ENCODE assay signal across 7 mouse cellular contexts in genomic region chr19:57007291-57007690, GRCm38 (mm10). TPM values are rescaled to one million over a fixed set of nuclear protein-coding genes. Genes with fewer than 3 reads are reported as not detected.
DNase-seq lines count a peak whose midpoint lies in the region; ATAC-seq and TF ChIP-seq lines count a peak whose summit lies in the region.

No protein-coding gene starts in this region.

- no peak for DNase-seq in CH12.LX (ENCODE audit: extremely low read depth)
- peak; percentile 75 for DNase-seq in adrenal gland, postnatal 10 days
- DNase-seq in forebrain, embryonic 11.5 days (ENCODE audit: low spot score) = no peak
- no peak for DNase-seq in limb, embryonic 14.5 days (ENCODE audit: low spot score)

- no peak for TF ChIP-seq EP300 in CH12.LX (IDR thresholded peaks at IDR 0.05; ENCODE audit: low read length)

- TF ChIP-seq POLR2A in CH12.LX (IDR thresholded peaks at IDR 0.05; ENCODE audit: low read depth, low read length) = no peak
- TF ChIP-seq POLR2A in limb, embryonic 14.5 days (IDR thresholded peaks at IDR 0.05; ENCODE audit: borderline replicate concordance, extremely low read depth, insufficient read depth, insufficient read length) = no peak

- H3K9me3 ChIP-seq in CH12.LX (replicated peaks; ENCODE audit: low read length) = no peaks in the 10 kb centered on the region
- no peaks in the 10 kb centered on the region for H3K9me3 ChIP-seq in forebrain, embryonic 11.5 days (ENCODE audit: control insufficient read depth, low read length)
- no peaks in the 10 kb centered on the region for H3K9me3 ChIP-seq in hindbrain, embryonic 13.5 days
- H3K9me3 ChIP-seq in limb, embryonic 14.5 days (ENCODE audit: control insufficient read depth, low read length) = no peaks in the 10 kb centered on the region
- no peaks in the 10 kb centered on the region for H3K9me3 ChIP-seq in neural tube, embryonic 13.5 days

- TF ChIP-seq RAD21 in CH12.LX (IDR thresholded peaks at IDR 0.05; ENCODE audit: low read depth, low read length) = no peak

- no peak for ATAC-seq in forebrain, embryonic 11.5 days (replicated peaks; ENCODE audit: low FRiP score)
- no peak for ATAC-seq in hindbrain, embryonic 13.5 days (ENCODE audit: low FRiP score)
- ATAC-seq in limb, embryonic 14.5 days (ENCODE audit: low FRiP score, low read depth) = no peak
- no peak for ATAC-seq in neural tube, embryonic 13.5 days (ENCODE audit: low read depth)
- ATAC-seq in erythroblast, adult 5-6 weeks (replicated peaks; ENCODE audit: low FRiP score, poor library complexity, severe bottlenecking) = no peak

- dilution Hi-C loops in CH12.LX (cut with MboI; ENCODE audit: extremely low pct_ligation_motif_present, extremely low pct_unique_long_range_greater_than_20kb, low sequenced_read_pairs) = no loop called here

- no peak overlapping the region for H3K27ac ChIP-seq in CH12.LX (ENCODE audit: insufficient read depth, low read depth)
- H3K27ac ChIP-seq in forebrain, embryonic 11.5 days (ENCODE audit: low read depth, low read length) = no peak overlapping the region
- H3K27ac ChIP-seq in hindbrain, embryonic 13.5 days = no peak overlapping the region
- H3K27ac ChIP-seq in limb, embryonic 14.5 days (replicated peaks; ENCODE audit: low read depth, low read length) = no peak overlapping the region
- H3K27ac ChIP-seq in neural tube, embryonic 13.5 days (replicated peaks) = 0 out of 2 replicates have a peak overlapping the region, but pooled peaks have one; percentile 7

- no peaks in the 10 kb centered on the region for H3K36me3 ChIP-seq in CH12.LX (replicated peaks in 1 of 2; ENCODE audit: control insufficient read depth in 1 of 2, insufficient read depth in 1 of 2, low read length in 1 of 2)
- no peaks in the 10 kb centered on the region for H3K36me3 ChIP-seq in forebrain, embryonic 11.5 days (ENCODE audit: control insufficient read depth, insufficient read depth, low read length)
- H3K36me3 ChIP-seq in hindbrain, embryonic 13.5 days = no peaks in the 10 kb centered on the region
- H3K36me3 ChIP-seq in limb, embryonic 14.5 days (ENCODE audit: control insufficient read depth, insufficient read depth, low read length) = no peaks in the 10 kb centered on the region
- no peaks in the 10 kb centered on the region for H3K36me3 ChIP-seq in neural tube, embryonic 13.5 days

- 67% methylated on average over 16 of the region's 16 CpGs for WGBS in forebrain, embryonic 11.5 days
- 62% methylated on average over 16 of the region's 16 CpGs for whole genome bisulfite sequencing in hindbrain, embryonic 13.5 days
- WGBS in limb, embryonic 14.5 days = 68% methylated on average over 16 of the region's 16 CpGs
- WGBS in neural tube, embryonic 13.5 days = 61% methylated on average over 16 of the region's 16 CpGs

- no peaks in the 10 kb centered on the region for H3K79me2 ChIP-seq in CH12.LX (replicated peaks; ENCODE audit: control insufficient read depth, extremely low read depth, insufficient read depth, poor library complexity, severe bottlenecking)

- H3K4me2 ChIP-seq in CH12.LX (ENCODE audit: insufficient read depth, low read depth, poor library complexity, severe bottlenecking) = peak overlapping the region; percentile 60
- H3K4me2 ChIP-seq in forebrain, embryonic 11.5 days (ENCODE audit: low read depth, low read length, severe bottlenecking) = 0 out of 2 replicates have a peak overlapping the region, but pooled peaks have one; percentile 90
- H3K4me2 ChIP-seq in hindbrain, embryonic 13.5 days = peak overlapping the region; percentile 84
- peak overlapping the region; percentile 87 for H3K4me2 ChIP-seq in limb, embryonic 14.5 days (replicated peaks; ENCODE audit: low read depth, low read length, severe bottlenecking)
- H3K4me2 ChIP-seq in neural tube, embryonic 13.5 days = peak overlapping the region; percentile 74

- TF ChIP-seq CTCF in CH12.LX (conservative IDR thresholded peaks at IDR 0.05 in 1 of 2, IDR thresholded peaks at IDR 0.05 in 1 of 2; ENCODE audit: low read depth in 2 of 2, low read length in 2 of 2) = no peak

- H3K4me3 ChIP-seq in CH12.LX (replicated peaks in 1 of 3; ENCODE audit: low read depth in 2 of 3, low read length in 2 of 3, poor library complexity in 1 of 3) = peak overlapping the region in 1 of 3 experiments; percentile 84
- no peak overlapping the region for H3K4me3 ChIP-seq in forebrain, embryonic 11.5 days (ENCODE audit: low read depth, low read length)
- H3K4me3 ChIP-seq in hindbrain, embryonic 13.5 days = peak overlapping the region; percentile 48
- peak overlapping the region; percentile 51 for H3K4me3 ChIP-seq in limb, embryonic 14.5 days (replicated peaks; ENCODE audit: low read length)
- peak overlapping the region; percentile 46 for H3K4me3 ChIP-seq in neural tube, embryonic 13.5 days

- in situ Hi-C loops in CH12.LX (cut with MboI; ENCODE audit: low pct_ligation_motif_present, low pct_unique_long_range_greater_than_20kb, low sequenced_read_pairs) = no loop called here

- H3K27me3 ChIP-seq in CH12.LX (replicated peaks) = peaks cover 1% of the 10 kb centered on the region
- H3K27me3 ChIP-seq in forebrain, embryonic 11.5 days (ENCODE audit: control insufficient read depth, insufficient read depth, low read length) = peaks cover 23% of the 10 kb centered on the region
- peaks cover 54% of the 10 kb centered on the region for H3K27me3 ChIP-seq in hindbrain, embryonic 13.5 days
- peaks cover 4% of the 10 kb centered on the region; the same call in 1 of the 2 replicates for H3K27me3 ChIP-seq in limb, embryonic 14.5 days (ENCODE audit: control insufficient read depth, insufficient read depth, low read length)
- peaks cover 36% of the 10 kb centered on the region for H3K27me3 ChIP-seq in neural tube, embryonic 13.5 days

- peaks cover 21 to 32% of the 10 kb centered on the region in 2 experiments for H3K4me1 ChIP-seq in CH12.LX (ENCODE audit: control insufficient read depth in 1 of 2, insufficient read depth in 2 of 2)
- H3K4me1 ChIP-seq in forebrain, embryonic 11.5 days (replicated peaks; ENCODE audit: control insufficient read depth, insufficient read depth, low read length) = peaks cover 2% of the 10 kb centered on the region
- H3K4me1 ChIP-seq in hindbrain, embryonic 13.5 days (replicated peaks) = peaks cover 31% of the 10 kb centered on the region
- H3K4me1 ChIP-seq in limb, embryonic 14.5 days (ENCODE audit: control insufficient read depth, insufficient read depth, low read length) = peaks cover 20% of the 10 kb centered on the region
- H3K4me1 ChIP-seq in neural tube, embryonic 13.5 days (replicated peaks) = peaks cover 40% of the 10 kb centered on the region

- peak overlapping the region; percentile 81 for H3K9ac ChIP-seq in CH12.LX (ENCODE audit: insufficient read depth, low read depth)
- no peak overlapping the region for H3K9ac ChIP-seq in forebrain, embryonic 11.5 days (ENCODE audit: low read length)
- peak overlapping the region; percentile 74 for H3K9ac ChIP-seq in hindbrain, embryonic 13.5 days
- no peak overlapping the region for H3K9ac ChIP-seq in limb, embryonic 14.5 days (ENCODE audit: low read depth, low read length, severe bottlenecking)
- peak overlapping the region; percentile 70 for H3K9ac ChIP-seq in neural tube, embryonic 13.5 days

TF ChIP-seq in CH12.LX, 34 proteins besides CTCF, POLR2A, EP300 and RAD21:
- TF ChIP-seq USF1 (IDR thresholded peaks at IDR 0.05; ENCODE audit: low read depth, low read length) (no peak), ETS1 (conservative IDR thresholded peaks at IDR 0.05; ENCODE audit: low read depth, low read length) (no peak), ELF1 (IDR thresholded peaks at IDR 0.05; ENCODE audit: low read depth, low read length) (no peak), CHD2 (IDR thresholded peaks at IDR 0.05; ENCODE audit: low read length) (no peak), KAT2A (IDR thresholded peaks at IDR 0.05; ENCODE audit: insufficient replicate concordance, low read length) (no peak), MYC (IDR thresholded peaks at IDR 0.05; ENCODE audit: low read depth, low read length) (no peak), ZNF384 (IDR thresholded peaks at IDR 0.05; ENCODE audit: low read depth, low read length) (no peak), SIN3A (IDR thresholded peaks at IDR 0.05; ENCODE audit: low read length) (no peak), POLR2AphosphoS2 (IDR thresholded peaks at IDR 0.05; ENCODE audit: low read depth, low read length) (no peak), E2F4 (IDR thresholded peaks at IDR 0.05; ENCODE audit: insufficient replicate concordance, low read depth, low read length) (no peak), UBTF (IDR thresholded peaks at IDR 0.05; ENCODE audit: low read depth, low read length) (no peak), MEF2A (IDR thresholded peaks at IDR 0.05; ENCODE audit: borderline replicate concordance, low read depth, low read length) (no peak), MAZ (IDR thresholded peaks at IDR 0.05; ENCODE audit: low read depth, low read length) (no peak), MAFK (IDR thresholded peaks at IDR 0.05; ENCODE audit: insufficient replicate concordance, low read length) (no peak), TCF12 (IDR thresholded peaks at IDR 0.05; ENCODE audit: low read depth, low read length) (no peak), TBP (conservative IDR thresholded peaks at IDR 0.05; ENCODE audit: low read depth, low read length) (no peak), NRF1 (IDR thresholded peaks at IDR 0.05; ENCODE audit: low read depth, low read length) (no peak)
TF ChIP-seq in CH12.LX: peak in this region for 0.

RNA-seq across cellular contexts. Expression of gene Afap1l2, which starts 0.7 kb away (rescaled TPM):
- 2.6 and 3.1 TPM in 2 replicates for total RNA-seq in CH12.LX (2012; rRNA removed)
- 0.17 and 0.22 TPM in 2 replicates for total RNA-seq in CH12.LX (2014; rRNA removed)
- 0.44 and 0.48 TPM in 2 replicates for polyA plus RNA-seq in CH12.LX (2012; ENCODE audit: insufficient read length, low read depth)
- total RNA-seq in adrenal gland, postnatal 10 days (2021) = 10 to 100 TPM; 11.4 to 17.4 TPM
- polyA plus RNA-seq in forebrain, embryonic 11.5 days (2014; fragmentation: Nextera tagmentation; extraction: Ambion mirVana) = 2.0 and 2.4 TPM in 2 replicates
- 9.5 and 12.2 TPM in 2 replicates for polyA plus RNA-seq in hindbrain, embryonic 13.5 days (2015; fragmentation: Nextera tagmentation; extraction: Ambion mirVana)
- polyA plus RNA-seq in limb, embryonic 14.5 days (2012; rRNA removed) = 6.8 and 7.0 TPM in 2 replicates
- polyA plus RNA-seq in limb, embryonic 14.5 days (2014; fragmentation: Nextera tagmentation; extraction: Ambion mirVana) = 6.8 and 9.2 TPM in 2 replicates
- 17.7 and 18.7 TPM in 2 replicates for polyA plus RNA-seq in neural tube, embryonic 13.5 days (2015; fragmentation: Nextera tagmentation; extraction: Ambion mirVana)
- total RNA-seq in erythroblast, adult 5-6 weeks (2015; ENCODE audit: low replicate concordance) = 5.2 TPM in 1 of 2 replicates, not detected in the other
- 0.34 TPM in 1 of 2 replicates, not detected in the other for total RNA-seq in erythroblast, adult 5-6 weeks (2017; ENCODE audit: low replicate concordance)

Comparison
In these comparisons a context has a peak if more than half of its experiments do, and no peak if none do; other contexts are left out.
1. H3K9ac ChIP-seq: peak in CH12.LX (single experiment), hindbrain, embryonic 13.5 days (single experiment) and neural tube, embryonic 13.5 days (single experiment); none in forebrain, embryonic 11.5 days (single experiment) and limb, embryonic 14.5 days (single experiment).
2. Peak in every context shown above with its lines, with median percentiles within 50 percentile points of each other: H3K4me2 ChIP-seq.